Mouse (Mus musculus): ENCODE measurements around the gene Rab10.

- no peak for TF ChIP-seq CTCF (conservative IDR thresholded peaks at IDR 0.05; ENCODE audit: low read length)
- no peak for TF ChIP-seq NANOG (IDR thresholded peaks at IDR 0.05; ENCODE audit: borderline replicate concordance, low read length)
Observed at GRCm38 (mm10) chr12:3288440-3288839, 21.3 kb downstream of the Rab10 start.

Measured in E14TG2a.4 (cell line).